Mouse (Mus musculus) lung, adult 2 months (tissue): ENCODE measurements at regions not wholly inside any gene's neighbourhood (a gene's known extent, or its start where the extent isn't known, plus 50 kb on each side); places are given as distances from the start of the nearest gene placed in this dataset.

Experiments used
- CTCF ChIP-seq: fragments of 200-500 bp; IDR thresholded peaks from 2 replicates; pipeline ENCODE4 v1.5.1; 2011; ENCODE audit warnings: mild to moderate bottlenecking, low read length, control low read depth; ENCODE audit not compliant: insufficient read depth
- POLR2A ChIP-seq: fragments of 200-500 bp; IDR thresholded peaks from 2 replicates; pipeline ENCODE4 v1.6.1; 2011; ENCODE audit warnings: low read depth, mild to moderate bottlenecking, control low read depth, low read length, borderline replicate concordance; ENCODE audit errors: extremely low read depth

DNA sequence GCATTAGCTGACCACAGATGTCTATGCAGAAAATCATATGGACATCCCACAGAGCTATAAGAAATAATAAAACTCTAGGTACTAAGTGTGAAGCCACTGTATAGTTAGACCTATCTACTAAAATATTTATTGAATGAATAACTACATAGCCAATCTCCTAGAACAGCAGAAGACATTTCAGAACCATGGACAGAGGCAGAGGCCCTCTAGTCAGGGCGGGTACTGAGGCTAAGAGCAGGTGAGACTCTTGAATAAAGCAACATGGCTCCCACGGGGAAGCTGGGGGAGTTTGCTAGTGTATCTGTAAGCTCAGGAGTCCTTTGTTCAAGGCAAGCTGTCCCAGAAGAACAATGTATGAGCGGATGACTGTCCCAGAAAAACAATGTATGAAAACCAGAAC is 112.2 kb downstream of the Tle3 start:
- TF ChIP-seq CTCF: no peak
- TF ChIP-seq POLR2A: no peak
